Mouse (Mus musculus) myocyte (in vitro differentiated cells): Measurements from ENCODE around the gene Gm43517. TPM values are rescaled to one million over a fixed set of nuclear protein-coding genes. Genes with fewer than 3 reads are reported as not detected.

Experiments
- H3K27me3 ChIP-seq: one replicate; pipeline ENCODE4 v1.6.1; 2011; ENCODE audit not compliant: control insufficient read depth, insufficient read depth, insufficient read length
- H3K36me3 ChIP-seq: one replicate; pipeline ENCODE4 v1.6.1; 2011; ENCODE audit not compliant: control insufficient read depth, insufficient read depth
- H3K4me2 ChIP-seq: one replicate; pipeline ENCODE4 v1.6.1; 2011; ENCODE audit warnings: low read depth, control low read depth
- H3K4me3 ChIP-seq: one replicate; pipeline ENCODE4 v1.5.1; 2011; ENCODE audit warnings: mild to moderate bottlenecking, control low read depth, moderate library complexity
- H3K79me2 ChIP-seq: one replicate; pipeline ENCODE4 v1.6.1; 2011; ENCODE audit not compliant: control insufficient read depth, insufficient read depth
- H3ac ChIP-seq: one replicate; pipeline ENCODE4 v1.6.1; 2011; ENCODE audit not compliant: control insufficient read depth, insufficient read length
- CEBPB ChIP-seq: IDR thresholded peaks from 2 replicates; pipeline ENCODE4 v1.6.1; 2011; ENCODE audit warnings: mild to moderate bottlenecking, moderate library complexity; ENCODE audit not compliant: poor library complexity, insufficient read depth, severe bottlenecking
- E2F4 ChIP-seq: IDR thresholded peaks from one replicate; pipeline ENCODE4 v1.6.1; 2011; ENCODE audit warnings: mild to moderate bottlenecking, control low read depth, moderate library complexity; ENCODE audit not compliant: insufficient read depth
- MAX ChIP-seq: IDR thresholded peaks from one replicate; pipeline ENCODE4 v1.6.1; 2011; ENCODE audit warnings: low read depth, mild to moderate bottlenecking, control low read depth
- MYOD1 ChIP-seq, 3 experiments: IDR thresholded peaks; one replicate each; pipeline ENCODE4 v1.6.1; 2011; ENCODE audit warnings: control low read depth in 2 of 3, low read depth in 2 of 3, mild to moderate bottlenecking in 2 of 3, moderate library complexity in 1 of 3; ENCODE audit not compliant: insufficient read length in 2 of 3, control insufficient read depth in 1 of 3
- MYOG ChIP-seq, 3 experiments: IDR thresholded peaks; one replicate each; pipeline ENCODE4 v1.6.1; 2011; ENCODE audit warnings: control low read depth in 2 of 3, low read depth in 2 of 3, mild to moderate bottlenecking in 2 of 3; ENCODE audit not compliant: insufficient read length in 2 of 3, control insufficient read depth in 1 of 3, insufficient read depth in 1 of 3
- POLR2A ChIP-seq: IDR thresholded peaks from one replicate; pipeline ENCODE4 v1.6.1; 2011; ENCODE audit warnings: low read depth, mild to moderate bottlenecking, control low read depth, moderate library complexity; ENCODE audit not compliant: insufficient read length
- POLR2AphosphoS2 ChIP-seq: IDR thresholded peaks from one replicate; pipeline ENCODE4 v1.6.1; 2011; ENCODE audit warnings: low read depth, control low read depth; ENCODE audit not compliant: insufficient read length
- REST ChIP-seq: IDR thresholded peaks from one replicate; pipeline ENCODE4 v1.6.1; 2011; ENCODE audit warnings: mild to moderate bottlenecking, control low read depth, moderate library complexity; ENCODE audit not compliant: insufficient read depth, insufficient read length
- SRF ChIP-seq: IDR thresholded peaks from one replicate; pipeline ENCODE4 v1.6.1; 2011; ENCODE audit warnings: low read depth; ENCODE audit not compliant: control insufficient read depth, insufficient read length
- TCF12 ChIP-seq: IDR thresholded peaks from one replicate; pipeline ENCODE4 v1.6.1; 2011; ENCODE audit warnings: mild to moderate bottlenecking, control low read depth; ENCODE audit not compliant: poor library complexity, insufficient read depth, severe bottlenecking
- TCF3 ChIP-seq: IDR thresholded peaks from one replicate; pipeline ENCODE4 v1.6.1; 2011; ENCODE audit warnings: low read depth, control low read depth; ENCODE audit not compliant: insufficient read length
- USF1 ChIP-seq: IDR thresholded peaks from one replicate; pipeline ENCODE4 v1.6.1; 2011; ENCODE audit warnings: low read depth, mild to moderate bottlenecking, control low read depth, moderate library complexity
- polyA plus RNA-seq: library from polyadenylated mRNA; unstranded; fragments of >200 nt; fragmentation: generic; extraction: Trizol; gene quantifications from one replicate; pipeline ENCODE4 v1.2.1, GENCODE M21; 2012; ENCODE audit warnings: missing spikeins

Gm43517 gene
- not detected for polyA plus RNA-seq

DNA sequence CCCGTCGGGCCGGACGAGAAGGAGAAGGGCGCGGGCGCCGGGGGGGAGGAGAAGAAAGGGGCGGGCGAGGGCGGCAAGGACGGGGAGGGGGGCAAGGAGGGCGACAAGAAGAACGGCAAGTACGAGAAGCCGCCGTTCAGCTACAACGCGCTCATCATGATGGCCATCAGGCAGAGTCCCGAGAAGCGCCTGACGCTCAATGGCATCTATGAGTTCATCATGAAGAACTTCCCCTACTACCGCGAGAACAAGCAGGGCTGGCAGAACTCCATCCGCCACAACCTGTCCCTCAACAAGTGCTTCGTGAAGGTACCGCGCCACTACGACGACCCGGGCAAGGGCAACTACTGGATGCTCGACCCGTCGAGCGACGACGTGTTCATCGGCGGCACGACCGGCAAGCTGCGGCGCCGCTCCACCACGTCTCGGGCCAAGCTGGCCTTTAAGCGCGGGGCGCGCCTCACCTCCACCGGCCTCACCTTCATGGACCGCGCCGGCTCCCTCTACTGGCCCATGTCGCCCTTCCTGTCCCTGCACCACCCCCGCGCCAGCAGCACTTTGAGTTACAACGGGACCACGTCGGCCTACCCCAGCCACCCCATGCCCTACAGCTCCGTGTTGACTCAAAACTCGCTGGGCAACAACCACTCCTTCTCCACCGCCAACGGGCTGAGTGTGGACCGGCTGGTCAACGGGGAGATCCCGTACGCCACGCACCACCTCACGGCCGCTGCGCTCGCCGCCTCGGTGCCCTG is at the start of gene Gm43517:
Gene Gm43517, plus strand, starts transcription at position 299 of the 755 bp plus-strand sequence.
- no peaks in the 10 kb centered on the region for H3K79me2 ChIP-seq
- H3K36me3 ChIP-seq, result no peaks in the 10 kb centered on the region
- no peak for TF ChIP-seq USF1
- no peak for TF ChIP-seq POLR2AphosphoS2
- TF ChIP-seq E2F4, result no peak
- no peak for TF ChIP-seq REST
- TF ChIP-seq MYOG (IDR thresholded peaks at IDR 0.05; ENCODE audit: control insufficient read depth in 1 of 3, insufficient read depth in 1 of 3, insufficient read length in 2 of 3, low read depth in 2 of 3), result no peak
- TF ChIP-seq MYOD1 (IDR thresholded peaks at IDR 0.05; ENCODE audit: control insufficient read depth in 1 of 3, insufficient read length in 2 of 3, low read depth in 2 of 3), result no peak
- no peak for TF ChIP-seq MAX
- no peak for TF ChIP-seq TCF3
- TF ChIP-seq CEBPB, result no peak
- no peak for TF ChIP-seq POLR2A
- no peak for TF ChIP-seq SRF
- no peak for TF ChIP-seq TCF12
- no peaks in the 10 kb centered on the region for H3K27me3 ChIP-seq
- no peak within 1 kb of the TSS for H3K4me3 ChIP-seq
- H3K4me2 ChIP-seq, result no peak within 1 kb of the TSS
- no peak within 1 kb of the TSS for H3ac ChIP-seq

GRCm38 (mm10) chr12:49349697-49350096 is 35.3 kb upstream of the Gm43517 start:
- TF ChIP-seq POLR2A, result no peak
- TF ChIP-seq POLR2AphosphoS2, result no peak
- TF ChIP-seq MYOG (IDR thresholded peaks at IDR 0.05; ENCODE audit: control insufficient read depth in 1 of 3, insufficient read depth in 1 of 3, insufficient read length in 2 of 3, low read depth in 2 of 3), result no peak
- H3K27me3 ChIP-seq, result no peaks in the 10 kb centered on the region
- H3K4me3 ChIP-seq, result no peak overlapping the region
- no peaks in the 10 kb centered on the region for H3K36me3 ChIP-seq
- H3K4me2 ChIP-seq, result no peak overlapping the region
- H3K79me2 ChIP-seq, result no peaks in the 10 kb centered on the region
- H3ac ChIP-seq, result no peak overlapping the region

- no peaks in the 10 kb centered on the region for H3K79me2 ChIP-seq
- no peak for TF ChIP-seq TCF3
- TF ChIP-seq MYOD1 (IDR thresholded peaks at IDR 0.05; ENCODE audit: control insufficient read depth in 1 of 3, insufficient read length in 2 of 3, low read depth in 2 of 3), result no peak
- TF ChIP-seq POLR2AphosphoS2, result no peak
- no peak for TF ChIP-seq USF1
- no peak for TF ChIP-seq SRF
- no peak for TF ChIP-seq MYOG (IDR thresholded peaks at IDR 0.05; ENCODE audit: control insufficient read depth in 1 of 3, insufficient read depth in 1 of 3, insufficient read length in 2 of 3, low read depth in 2 of 3)
- no peak for TF ChIP-seq TCF12
- TF ChIP-seq E2F4, result no peak
- TF ChIP-seq MAX, result no peak
- TF ChIP-seq POLR2A, result no peak
- no peak for TF ChIP-seq REST
- TF ChIP-seq CEBPB, result no peak
Observed at GRCm38 (mm10) chr12:49368931-49369330, 16.0 kb upstream of the Gm43517 start.

GRCm38 (mm10) chr12:49372170-49372569 is 12.8 kb upstream of the Gm43517 start:
- Histone ChIP-seq H3K79me2 (no peaks in the 10 kb centered on the region), H3K4me2 (no peak overlapping the region), H3K27me3 (no peaks in the 10 kb centered on the region), H3K4me3 (no peak overlapping the region), H3K36me3 (no peaks in the 10 kb centered on the region), H3ac (no peak overlapping the region)
- TF ChIP-seq MYOG (IDR thresholded peaks at IDR 0.05; ENCODE audit: control insufficient read depth in 1 of 3, insufficient read depth in 1 of 3, insufficient read length in 2 of 3, low read depth in 2 of 3) (no peak), E2F4 (no peak), SRF (no peak), MYOD1 (IDR thresholded peaks at IDR 0.05; ENCODE audit: control insufficient read depth in 1 of 3, insufficient read length in 2 of 3, low read depth in 2 of 3) (no peak), TCF3 (no peak), MAX (no peak), TCF12 (no peak), POLR2AphosphoS2 (no peak), REST (no peak), CEBPB (no peak), POLR2A (no peak), USF1 (no peak)

More at GRCm38 (mm10) chr12:49368931-49369330, 16.0 kb upstream of the Gm43517 start:
- no peak overlapping the region for H3K4me3 ChIP-seq
- no peaks in the 10 kb centered on the region for H3K27me3 ChIP-seq
- H3K4me2 ChIP-seq, result no peak overlapping the region
- H3ac ChIP-seq, result no peak overlapping the region
- H3K36me3 ChIP-seq, result no peaks in the 10 kb centered on the region
